Mouse (Mus musculus) forebrain, postnatal 0 days (tissue): ENCODE measurements around the gene Ttc41. TPM values are rescaled to one million over a fixed set of nuclear protein-coding genes. Genes with fewer than 3 reads are reported as not detected.
A peak's percentile ranks its signal among the peaks of the same experiment; 100 is the strongest.

Experiments
- ATAC-seq: fragments of 200-750 bp; cut with Nextera tagmentation; 2 replicates; pipeline ENCODE4 v1.8.0; 2017; ENCODE audit warnings: mild to moderate bottlenecking, moderate library complexity
- DNase-seq: peaks from one replicate; pipeline ENCODE4 v3.0.0-alpha.2; 2015
- H3K27ac ChIP-seq: fragments of 300-500 bp; sonication (generic); 2 replicates; pipeline ENCODE4 v1.5.1; 2014; ENCODE audit warnings: low read depth, mild to moderate bottlenecking, antibody characterized with exemption, low read length, moderate library complexity, mixed read lengths
- H3K27me3 ChIP-seq: fragments of 300-500 bp; sonication (generic); 2 replicates; pipeline ENCODE4 v1.6.1; 2014; ENCODE audit warnings: mild to moderate bottlenecking, low read length, mixed read lengths; ENCODE audit not compliant: insufficient read depth
- H3K36me3 ChIP-seq: fragments of 300-500 bp; sonication (generic); 2 replicates; pipeline ENCODE4 v1.6.1; 2014; ENCODE audit warnings: mild to moderate bottlenecking, moderate library complexity; ENCODE audit not compliant: insufficient read depth
- H3K4me1 ChIP-seq: fragments of 300-500 bp; sonication (generic); 2 replicates; pipeline ENCODE4 v1.6.1; 2014; ENCODE audit warnings: antibody characterized with exemption; ENCODE audit not compliant: insufficient read depth
- H3K4me2 ChIP-seq: fragments of 300-500 bp; sonication (generic); 2 replicates; pipeline ENCODE4 v1.6.1; 2014; ENCODE audit warnings: low read depth, mild to moderate bottlenecking, moderate library complexity
- H3K4me3 ChIP-seq: fragments of 300-500 bp; sonication (generic); 2 replicates; pipeline ENCODE4 v1.5.1; 2014; ENCODE audit warnings: low read depth, low read length, mixed read lengths
- H3K9ac ChIP-seq: fragments of 300-500 bp; sonication (generic); 2 replicates; pipeline ENCODE4 v1.6.1; 2014; ENCODE audit warnings: mild to moderate bottlenecking
- H3K9me3 ChIP-seq: fragments of 300-500 bp; sonication (generic); 2 replicates; pipeline ENCODE4 v1.6.1; 2016; ENCODE audit warnings: low read length
- CTCF ChIP-seq: sonication (generic); IDR thresholded peaks from 2 replicates; pipeline ENCODE4 v1.5.1; 2016; ENCODE audit warnings: antibody characterized with exemption, control low read depth, low read depth
- WGBS: fragments of 180-500 bp; shearing (Covaris S2); extraction: QIAGEN DNeasy Blood & Tissue Kit; methylation state at CpG from one replicate; pipeline ENCODE4 v1.1.7; 2014; 5-methylcytosine and 5-hydroxymethylcytosine counted together
- polyA plus RNA-seq: library from polyadenylated mRNA; unstranded; fragments of >200 nt; fragmentation: Nextera tagmentation; extraction: Ambion mirVana; gene quantifications from 2 replicates; pipeline ENCODE4 v1.2.1, GENCODE M21; 2015
- total RNA-seq: library from RNA; depleted of rRNA; stranded (reverse); fragments of >200 nt; gene quantifications from 2 replicates; pipeline ENCODE4 v1.2.3, GENCODE M21; 2014

The Ttc41 gene
- total and polyA plus RNA-seq, 2 experiments from 2014 or later = 1.2 to 1.6 TPM

GRCm38 (mm10) chr10:86776281-86776680 is 70.7 kb downstream of the Ttc41 start:
- H3K4me2 ChIP-seq = no peak overlapping the region
- no peak overlapping the region for H3K27ac ChIP-seq
- H3K4me1 ChIP-seq = 0 out of 2 replicates have a peak, but pooled peaks cover 5% of the 10 kb centered on the region
- no peaks in the 10 kb centered on the region for H3K27me3 ChIP-seq
- no peak for DNase-seq
- no peaks in the 10 kb centered on the region for H3K36me3 ChIP-seq
- TF ChIP-seq CTCF = no peak
- no peak overlapping the region for H3K4me3 ChIP-seq
- no peaks in the 10 kb centered on the region for H3K9me3 ChIP-seq
- no peak overlapping the region for H3K9ac ChIP-seq
- no peak for ATAC-seq
- 73% methylated on average over 9 of the region's 9 CpGs for WGBS

- Histone ChIP-seq H3K4me1 (0 out of 2 replicates have a peak, but pooled peaks cover 5% of the 10 kb centered on the region), H3K4me3 (peak overlapping the region; percentile 69), H3K9me3 (no peaks in the 10 kb centered on the region), H3K36me3 (no peaks in the 10 kb centered on the region), H3K27ac (peak overlapping the region; percentile 29; the same call in 1 of the 2 replicates), H3K9ac (peak overlapping the region; percentile 63), H3K27me3 (no peaks in the 10 kb centered on the region), H3K4me2 (peak overlapping the region; percentile 84)
- DNase-seq (no peak), ATAC-seq (no peak)
- TF ChIP-seq CTCF = no peak
- WGBS = 46% methylated on average over 19 of the region's 19 CpGs
Measured at GRCm38 (mm10) chr10:86777614-86778319, 72.2 kb downstream of the Ttc41 start.

- under 1% methylated on average over 42 of the region's 44 CpGs for WGBS
- ATAC-seq (peak; percentile 96), DNase-seq (peak; percentile 94)
- peak within 1 kb of the TSS; percentile 42 for H3K27ac ChIP-seq
- H3K36me3 ChIP-seq = no peaks in the 10 kb centered on the region
- H3K4me3 ChIP-seq = peak within 1 kb of the TSS; percentile 69
- no peak for TF ChIP-seq CTCF
- no peaks in the 10 kb centered on the region for H3K27me3 ChIP-seq
- H3K4me2 ChIP-seq = peak within 1 kb of the TSS; percentile 84
- H3K9me3 ChIP-seq = no peaks in the 10 kb centered on the region
- H3K9ac ChIP-seq = peak within 1 kb of the TSS; percentile 63
- H3K4me1 ChIP-seq = 0 out of 2 replicates have a peak, but pooled peaks cover 5% of the 10 kb centered on the region
Measured at GRCm38 (mm10) chr10:86778398-86779116, 72.9 kb downstream of the Ttc41 start, which contains the start of gene Nt5dc3. TSS of gene Nt5dc3 (plus strand) at chr10:86779005.

- 1% methylated on average over 47 of the region's 58 CpGs for WGBS
- H3K27me3 ChIP-seq = no peaks in the 10 kb centered on the region
- H3K4me3 ChIP-seq = peak overlapping the region; percentile 69
- peak; percentile 32 for TF ChIP-seq CTCF
- ATAC-seq = peak; percentile 44
- peak; percentile 59 for DNase-seq
- H3K9me3 ChIP-seq = no peaks in the 10 kb centered on the region
- no peaks in the 10 kb centered on the region for H3K36me3 ChIP-seq
- H3K27ac ChIP-seq = peak overlapping the region; percentile 42; the same call in 1 of the 2 replicates
- 0 out of 2 replicates have a peak, but pooled peaks cover 5% of the 10 kb centered on the region for H3K4me1 ChIP-seq
- peak overlapping the region; percentile 84 for H3K4me2 ChIP-seq
- peak overlapping the region; percentile 63 for H3K9ac ChIP-seq
Measured at GRCm38 (mm10) chr10:86779117-86779755, 73.6 kb downstream of the Ttc41 start.

GRCm38 (mm10) chr10:86779816-86780500 is 74.3 kb downstream of the Ttc41 start:
- no peak for ATAC-seq

GRCm38 (mm10) chr10:86781641-86782040 is 76.0 kb downstream of the Ttc41 start:
- Histone ChIP-seq H3K9me3 (no peaks in the 10 kb centered on the region), H3K4me2 (0 out of 2 replicates have a peak overlapping the region, but pooled peaks have one; percentile 13), H3K9ac (no peak overlapping the region), H3K36me3 (no peaks in the 10 kb centered on the region), H3K27me3 (no peaks in the 10 kb centered on the region), H3K4me3 (no peak overlapping the region), H3K27ac (no peak overlapping the region), H3K4me1 (0 out of 2 replicates have a peak, but pooled peaks cover 5% of the 10 kb centered on the region)
- no peak for DNase-seq
- no peak for ATAC-seq
- TF ChIP-seq CTCF = no peak
- WGBS = 29% methylated on average over 5 of the region's 5 CpGs

More at GRCm38 (mm10) chr10:86779816-86780500, 74.3 kb downstream of the Ttc41 start:
- Histone ChIP-seq H3K9ac (peak overlapping the region; percentile 63), H3K4me3 (peak overlapping the region; percentile 69), H3K4me2 (peak overlapping the region; percentile 84), H3K27ac (no peak overlapping the region), H3K9me3 (no peaks in the 10 kb centered on the region), H3K36me3 (no peaks in the 10 kb centered on the region), H3K27me3 (no peaks in the 10 kb centered on the region), H3K4me1 (0 out of 2 replicates have a peak, but pooled peaks cover 5% of the 10 kb centered on the region)
- WGBS = 24% methylated on average over 12 of the region's 12 CpGs
- TF ChIP-seq CTCF = no peak
- no peak for DNase-seq
